ENCODE assay signal across 8 mouse cellular contexts in genomic region chr6:128798772-128799143, GRCm38 (mm10). TPM values are rescaled to one million over a fixed set of nuclear protein-coding genes. Genes with fewer than 3 reads are reported as not detected.
DNase-seq lines count a peak whose midpoint lies in the region; ATAC-seq and TF ChIP-seq lines count a peak whose summit lies in the region.
"Not testable (repeated sequence)": the region's sequence is repeated elsewhere in the genome, so short reads cannot be mapped to it uniquely, and the experiment has no call there.

No protein-coding gene starts in this region.

- TF ChIP-seq RAD21 in CH12.LX (IDR thresholded peaks at IDR 0.05; ENCODE audit: low read depth, low read length): not testable (repeated sequence)

- peak; percentile 43 for ATAC-seq in forebrain, embryonic 14.5 days
- peak; percentile 52 for ATAC-seq in liver, embryonic 15.5 days (ENCODE audit: insufficient read depth)
- ATAC-seq in neural tube, embryonic 11.5 days (ENCODE audit: insufficient read depth, low FRiP score, low TSS enrichment): peak; percentile 49
- peak; percentile 36; the same call in 1 of the 2 replicates for ATAC-seq in stomach, embryonic 15.5 days (ENCODE audit: insufficient read depth, low FRiP score, low read depth)

- peak overlapping the region; percentile 96 for H3K9ac ChIP-seq in CH12.LX (ENCODE audit: insufficient read depth, low read depth)
- H3K9ac ChIP-seq in forebrain, embryonic 14.5 days (ENCODE audit: low read length): peak overlapping the region; percentile 64
- peak overlapping the region; percentile 59 for H3K9ac ChIP-seq in liver, embryonic 15.5 days
- H3K9ac ChIP-seq in neural tube, embryonic 11.5 days (ENCODE audit: low read length): peak overlapping the region; percentile 54
- H3K9ac ChIP-seq in stomach, embryonic 15.5 days: peak overlapping the region; percentile 41; the same call in 1 of the 2 replicates

- not testable (repeated sequence) for H3K79me2 ChIP-seq in CH12.LX (replicated peaks; ENCODE audit: control insufficient read depth, extremely low read depth, insufficient read depth, poor library complexity, severe bottlenecking)

- not testable (repeated sequence) for TF ChIP-seq EP300 in CH12.LX (IDR thresholded peaks at IDR 0.05; ENCODE audit: low read length)

- in situ Hi-C loops in CH12.LX (cut with MboI; ENCODE audit: low pct_ligation_motif_present, low pct_unique_long_range_greater_than_20kb, low sequenced_read_pairs): loop anchor here (5.0 kb wide), 1 partner anchor 36 kb away; no protein-coding TSS in a partner anchor

- peak overlapping the region; percentile 95 for H3K27ac ChIP-seq in CH12.LX (ENCODE audit: insufficient read depth, low read depth)
- H3K27ac ChIP-seq in forebrain, embryonic 14.5 days (ENCODE audit: low read depth, low read length): peak overlapping the region; percentile 68
- H3K27ac ChIP-seq in liver, embryonic 15.5 days (replicated peaks): peak overlapping the region; percentile 74
- H3K27ac ChIP-seq in neural tube, embryonic 11.5 days (ENCODE audit: low read depth, low read length): not testable (repeated sequence)
- H3K27ac ChIP-seq in stomach, embryonic 15.5 days: peak overlapping the region; percentile 91

- not testable (repeated sequence) for H3K4me2 ChIP-seq in CH12.LX (ENCODE audit: insufficient read depth, low read depth, poor library complexity, severe bottlenecking)
- H3K4me2 ChIP-seq in forebrain, embryonic 14.5 days (ENCODE audit: low read length): peak overlapping the region; percentile 58
- H3K4me2 ChIP-seq in liver, embryonic 15.5 days: peak overlapping the region; percentile 82
- H3K4me2 ChIP-seq in neural tube, embryonic 11.5 days (ENCODE audit: low read depth): peak overlapping the region; percentile 35
- H3K4me2 ChIP-seq in stomach, embryonic 15.5 days: peak overlapping the region; percentile 63

- intact Hi-C loops in heart, postnatal 10 days (cut with DNase I): not testable (repeated sequence)

- dilution Hi-C loops in CH12.LX (cut with MboI; ENCODE audit: extremely low pct_ligation_motif_present, extremely low pct_unique_long_range_greater_than_20kb, low sequenced_read_pairs): not testable (repeated sequence)

- not testable (repeated sequence) for H3K9me3 ChIP-seq in CH12.LX (replicated peaks; ENCODE audit: low read length); forebrain, embryonic 14.5 days (replicated peaks; ENCODE audit: control insufficient read depth, low read length); liver, embryonic 15.5 days (replicated peaks); neural tube, embryonic 11.5 days (ENCODE audit: control insufficient read depth, low read length); stomach, embryonic 15.5 days

- H3K36me3 ChIP-seq in CH12.LX (replicated peaks in 1 of 2; ENCODE audit: control insufficient read depth in 1 of 2, insufficient read depth in 1 of 2, low read length in 1 of 2); forebrain, embryonic 14.5 days (ENCODE audit: control insufficient read depth, insufficient read depth, low read length); liver, embryonic 15.5 days (replicated peaks); neural tube, embryonic 11.5 days (ENCODE audit: control insufficient read depth, insufficient read depth, low read length); stomach, embryonic 15.5 days: not testable (repeated sequence)

- not testable (repeated sequence) for TF ChIP-seq CTCF in CH12.LX (conservative IDR thresholded peaks at IDR 0.05 in 1 of 2, IDR thresholded peaks at IDR 0.05 in 1 of 2; ENCODE audit: low read depth in 2 of 2, low read length in 2 of 2)

- peak overlapping the region; percentile 52 to 95 (median 80) for H3K4me3 ChIP-seq in CH12.LX (replicated peaks in 1 of 3; ENCODE audit: low read depth in 2 of 3, low read length in 2 of 3, poor library complexity in 1 of 3)
- H3K4me3 ChIP-seq in forebrain, embryonic 14.5 days (ENCODE audit: low read depth, low read length): peak overlapping the region; percentile 53
- H3K4me3 ChIP-seq in liver, embryonic 15.5 days (replicated peaks): peak overlapping the region; percentile 70
- H3K4me3 ChIP-seq in neural tube, embryonic 11.5 days (ENCODE audit: low read depth, low read length): peak overlapping the region; percentile 57
- peak overlapping the region; percentile 67 for H3K4me3 ChIP-seq in stomach, embryonic 15.5 days (replicated peaks)

- DNase-seq in CH12.LX (ENCODE audit: extremely low read depth): peak; percentile 83
- peak; percentile 76 for DNase-seq in cerebellum, adult 11-12 months
- peak; percentile 86 for DNase-seq in forebrain, embryonic 14.5 days (ENCODE audit: low spot score)
- peak; percentile 75 to 83 for DNase-seq in heart, postnatal 10 days
- peak; percentile 40 for DNase-seq in large intestine, adult 2 months (ENCODE audit: low read depth, low spot score)
- DNase-seq in neural tube, embryonic 11.5 days (ENCODE audit: low spot score): peak; percentile 86

- H3K4me1 ChIP-seq in CH12.LX (ENCODE audit: control insufficient read depth in 1 of 2, insufficient read depth in 2 of 2): peaks cover 16 to 51% of the 10 kb centered on the region in 2 experiments
- not testable (repeated sequence) for H3K4me1 ChIP-seq in forebrain, embryonic 14.5 days (ENCODE audit: control insufficient read depth, insufficient read depth, low read length); neural tube, embryonic 11.5 days (ENCODE audit: control insufficient read depth, insufficient read depth, low read length); stomach, embryonic 15.5 days
- peaks cover 27% of the 10 kb centered on the region for H3K4me1 ChIP-seq in liver, embryonic 15.5 days (replicated peaks)

- TF ChIP-seq POLR2A in CH12.LX (IDR thresholded peaks at IDR 0.05; ENCODE audit: low read depth, low read length): not testable (repeated sequence)

- under 1% methylated on average over 20 of the region's 20 CpGs for WGBS in forebrain, embryonic 14.5 days
- under 1% methylated on average over 20 of the region's 20 CpGs for WGBS in large intestine, adult 2 months
- WGBS in liver, embryonic 15.5 days (ENCODE audit: insufficient replicate concordance): under 1% methylated on average over 20 of the region's 20 CpGs
- WGBS in neural tube, embryonic 11.5 days: 0% methylated on average over 20 of the region's 20 CpGs
- WGBS in stomach, embryonic 15.5 days: under 1% methylated on average over 20 of the region's 20 CpGs

- not testable (repeated sequence) for H3K27me3 ChIP-seq in CH12.LX (replicated peaks); forebrain, embryonic 14.5 days (replicated peaks; ENCODE audit: control insufficient read depth, insufficient read depth, low read length); liver, embryonic 15.5 days; neural tube, embryonic 11.5 days (ENCODE audit: control insufficient read depth, insufficient read depth, low read length); stomach, embryonic 15.5 days (replicated peaks)

TF ChIP-seq in CH12.LX, 34 proteins besides CTCF, POLR2A, EP300 and RAD21 (continues in another document):
- TF ChIP-seq ELF1 (IDR thresholded peaks at IDR 0.05; ENCODE audit: low read depth, low read length): peak; percentile 93
- TF ChIP-seq MAFK (IDR thresholded peaks at IDR 0.05; ENCODE audit: insufficient replicate concordance, low read length): peak; percentile 87
- TF ChIP-seq KAT2A (IDR thresholded peaks at IDR 0.05; ENCODE audit: insufficient replicate concordance, low read length): peak; percentile 68; the same call in 1 of the 2 replicates
- peak; percentile 75; the same call in 1 of the 2 replicates for TF ChIP-seq E2F4 (IDR thresholded peaks at IDR 0.05; ENCODE audit: insufficient replicate concordance, low read depth, low read length)
- TF ChIP-seq JUND (conservative IDR thresholded peaks at IDR 0.05; ENCODE audit: low read depth, low read length): peak; percentile 10; the same call in 1 of the 2 replicates

RNA-seq across cellular contexts. Expression of gene Klrb1c, which starts 9.7 kb away (rescaled TPM):
- total RNA-seq in CH12.LX (2012; rRNA removed) (not detected in 2 replicates), CH12.LX (2014; rRNA removed) (not detected in 2 replicates)
- polyA plus RNA-seq in CH12.LX (2012; ENCODE audit: insufficient read length, low read depth): not detected in 2 replicates
- not detected in 2 replicates for polyA plus RNA-seq in forebrain, embryonic 14.5 days (2014; fragmentation: Nextera tagmentation; extraction: Ambion mirVana)
- not detected for total RNA-seq in heart, postnatal 10 days (2021)
- polyA plus RNA-seq in large intestine, adult 2 months (2012; rRNA removed): 0.21 and 0.31 TPM in 2 replicates
- polyA plus RNA-seq in liver, embryonic 15.5 days (2015; fragmentation: Nextera tagmentation; extraction: Ambion mirVana): 0.25 and 0.37 TPM in 2 replicates
- not detected in 2 replicates for polyA plus RNA-seq in neural tube, embryonic 11.5 days (2014; fragmentation: Nextera tagmentation; extraction: Ambion mirVana)
- polyA plus RNA-seq in stomach, embryonic 15.5 days (2015; fragmentation: Nextera tagmentation; extraction: Ambion mirVana): 0.12 and 0.23 TPM in 2 replicates

RNA-seq across cellular contexts. Expression of gene Gm44511, which starts 27.4 kb away (rescaled TPM):
- not detected in 2 replicates for total RNA-seq in CH12.LX (2012; rRNA removed)
- total RNA-seq in CH12.LX (2014; rRNA removed): not detected in 2 replicates
- not detected in 2 replicates for polyA plus RNA-seq in CH12.LX (2012; ENCODE audit: insufficient read length, low read depth)
- not detected in 2 replicates for polyA plus RNA-seq in forebrain, embryonic 14.5 days (2014; fragmentation: Nextera tagmentation; extraction: Ambion mirVana)
- total RNA-seq in heart, postnatal 10 days (2021): not detected
- polyA plus RNA-seq in large intestine, adult 2 months (2012; rRNA removed): 1.6 TPM in 1 of 2 replicates, not detected in the other
- not detected in 2 replicates for polyA plus RNA-seq in liver, embryonic 15.5 days (2015; fragmentation: Nextera tagmentation; extraction: Ambion mirVana)
- polyA plus RNA-seq in neural tube, embryonic 11.5 days (2014; fragmentation: Nextera tagmentation; extraction: Ambion mirVana): not detected in 2 replicates
- polyA plus RNA-seq in stomach, embryonic 15.5 days (2015; fragmentation: Nextera tagmentation; extraction: Ambion mirVana): 0.21 TPM in 1 of 2 replicates, not detected in the other

RNA-seq across cellular contexts. Expression of gene Klrb1b, which starts 27.4 kb away (rescaled TPM):
- total RNA-seq in CH12.LX (2012; rRNA removed): not detected in 2 replicates
- not detected in 2 replicates for total RNA-seq in CH12.LX (2014; rRNA removed)
- not detected in 2 replicates for polyA plus RNA-seq in CH12.LX (2012; ENCODE audit: insufficient read length, low read depth)
- not detected in 2 replicates for polyA plus RNA-seq in forebrain, embryonic 14.5 days (2014; fragmentation: Nextera tagmentation; extraction: Ambion mirVana)
- total RNA-seq in heart, postnatal 10 days (2021): not detected
- polyA plus RNA-seq in large intestine, adult 2 months (2012; rRNA removed): 0.79 and 0.93 TPM in 2 replicates
- 0.18 and 0.23 TPM in 2 replicates for polyA plus RNA-seq in liver, embryonic 15.5 days (2015; fragmentation: Nextera tagmentation; extraction: Ambion mirVana)
- 0.16 TPM in 1 of 2 replicates, not detected in the other for polyA plus RNA-seq in neural tube, embryonic 11.5 days (2014; fragmentation: Nextera tagmentation; extraction: Ambion mirVana)
- polyA plus RNA-seq in stomach, embryonic 15.5 days (2015; fragmentation: Nextera tagmentation; extraction: Ambion mirVana): 0.35 and 0.60 TPM in 2 replicates

Comparison
In these comparisons a context has a peak if more than half of its experiments do, and no peak if none do; other contexts are left out.
1. H3K9ac ChIP-seq: peak in every context shown above with its lines; median percentile 96 in CH12.LX; 64 in forebrain, embryonic 14.5 days; 59 in liver, embryonic 15.5 days; 54 in neural tube, embryonic 11.5 days; 41 in stomach, embryonic 15.5 days.